Mouse (Mus musculus) olfactory bulb, adult 2 months (tissue): ENCODE data around the gene Kpna3. TPM values are rescaled to one million over a fixed set of nuclear protein-coding genes. Genes with fewer than 3 reads are reported as not detected.
"Not testable (repeated sequence)": the region's sequence is repeated elsewhere in the genome, so short reads cannot be mapped to it uniquely, and the experiment has no call there.

Experiments used
- H3K27ac ChIP-seq: fragments of 200-500 bp; 2 replicates; pipeline ENCODE4 v1.5.1; 2012; ENCODE audit warnings: low read depth, low read length; ENCODE audit not compliant: insufficient read depth
- H3K4me1 ChIP-seq: fragments of 200-500 bp; 2 replicates; pipeline ENCODE4 v1.6.1; 2012; ENCODE audit warnings: low read length; ENCODE audit not compliant: control insufficient read depth, insufficient read depth
- H3K4me3 ChIP-seq: fragments of 200-500 bp; 2 replicates; pipeline ENCODE4 v1.5.1; 2012; ENCODE audit warnings: mild to moderate bottlenecking, low read depth, low read length, moderate library complexity; ENCODE audit not compliant: insufficient read depth
- CTCF ChIP-seq: fragments of 200-500 bp; IDR thresholded peaks from 2 replicates; pipeline ENCODE4 v1.5.1; 2012; ENCODE audit warnings: low read depth, mild to moderate bottlenecking, low read length, moderate library complexity; ENCODE audit not compliant: insufficient read depth
- POLR2A ChIP-seq: fragments of 200-500 bp; IDR thresholded peaks from 2 replicates; pipeline ENCODE4 v1.6.1; 2012; ENCODE audit warnings: mild to moderate bottlenecking, low read depth, low read length, moderate library complexity; ENCODE audit not compliant: insufficient read depth
- WGBS: fragments of 180-500 bp; shearing (Covaris S2); methylation state at CpG from one replicate; pipeline ENCODE4 v1.1.7; 2018; 5-methylcytosine and 5-hydroxymethylcytosine counted together
- polyA plus RNA-seq: library from polyadenylated mRNA; stranded (reverse); fragments of >200 nt; gene quantifications from 2 replicates; pipeline ENCODE4 v1.2.4, GENCODE M21; 2012; ENCODE audit warnings: low replicate concordance; ENCODE audit not compliant: missing spikeins, insufficient read depth, insufficient read length

The Kpna3 gene
- polyA plus RNA-seq, 1 experiment: not detected

DNA sequence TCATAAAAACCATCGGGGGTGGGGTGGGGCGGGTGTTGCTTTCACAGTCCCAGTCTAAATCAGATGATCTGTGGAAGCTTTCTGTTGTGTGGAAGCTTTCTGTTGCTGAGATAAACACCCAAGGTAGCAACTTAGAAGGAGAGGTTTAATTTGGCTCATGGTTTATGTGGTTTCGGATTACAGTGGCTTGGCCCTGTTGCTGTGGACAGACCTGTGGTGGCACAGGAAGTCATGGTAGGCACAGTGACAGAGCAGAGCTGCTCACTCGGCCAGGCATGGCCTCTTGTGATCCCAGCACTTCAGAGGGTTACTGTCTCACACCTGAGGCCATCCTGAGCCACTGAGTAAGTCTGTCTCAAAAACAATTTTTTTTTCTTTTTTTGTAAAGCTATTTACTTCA, 100.3 kb downstream of the Kpna3 start:
- TF ChIP-seq POLR2A (no peak), CTCF (no peak)
- H3K27ac ChIP-seq: no peak overlapping the region
- H3K4me3 ChIP-seq: no peak overlapping the region
- WGBS: 92% methylated on average over 4 of the region's 4 CpGs
- H3K4me1 ChIP-seq: no peaks in the 10 kb centered on the region

DNA sequence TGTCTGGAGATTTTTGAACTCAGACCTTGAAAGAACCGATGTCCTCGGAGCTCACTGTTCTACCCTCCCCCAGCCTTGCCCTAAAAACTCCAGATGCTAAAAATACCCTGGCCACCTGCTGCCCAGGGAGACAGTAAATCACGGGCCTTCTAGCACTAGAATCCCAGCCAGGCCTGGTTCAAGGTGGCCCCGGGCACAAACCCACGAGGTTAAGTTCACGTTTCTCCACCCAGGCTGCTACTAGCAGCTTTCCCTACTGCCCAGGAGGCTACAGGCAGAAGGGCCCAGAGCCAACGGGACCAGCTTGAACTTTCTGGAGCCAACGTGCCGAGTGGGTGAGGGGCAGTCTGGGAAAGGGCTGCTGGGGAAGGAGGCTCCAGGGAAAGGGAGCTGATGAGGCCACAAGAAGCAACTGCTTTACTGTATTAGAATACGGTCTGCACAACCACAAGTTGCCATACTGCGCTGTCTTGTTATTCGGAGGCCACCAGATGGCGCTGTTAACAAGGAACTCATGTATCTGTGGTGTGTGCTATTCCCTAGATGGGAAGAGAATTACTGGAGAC, 108.6 kb downstream of the Kpna3 start:
- no peak overlapping the region for H3K27ac ChIP-seq
- TF ChIP-seq CTCF: no peak
- no peak for TF ChIP-seq POLR2A
- 2% methylated on average over 13 of the region's 13 CpGs for WGBS
- H3K4me1 ChIP-seq: peaks cover 22% of the 10 kb centered on the region
- H3K4me3 ChIP-seq: no peak overlapping the region

DNA sequence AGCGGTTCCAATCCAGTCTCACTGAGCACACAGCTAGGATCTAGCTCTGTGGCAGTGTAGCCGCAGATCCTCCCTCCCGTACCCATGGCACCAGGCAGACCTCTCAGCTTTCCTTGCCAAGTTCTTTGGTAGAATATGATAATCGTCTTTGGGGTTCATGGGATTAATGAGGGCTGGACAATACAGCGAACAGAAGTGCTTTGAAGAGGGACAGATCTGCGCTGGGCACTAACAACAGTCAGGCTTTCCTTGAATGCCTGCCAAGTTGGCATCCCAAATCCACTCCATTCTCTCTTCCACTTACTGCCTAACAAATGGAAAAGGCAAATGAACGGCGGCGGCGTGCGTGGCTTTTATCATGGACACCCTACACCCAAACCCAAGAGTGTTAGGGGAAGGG, 109.1 kb downstream of the Kpna3 start:
- H3K4me3 ChIP-seq: no peak overlapping the region
- WGBS: 39% methylated on average over 11 of the region's 11 CpGs
- H3K27ac ChIP-seq: no peak overlapping the region
- H3K4me1 ChIP-seq: peaks cover 22% of the 10 kb centered on the region
- TF ChIP-seq POLR2A (no peak), CTCF (no peak)

DNA sequence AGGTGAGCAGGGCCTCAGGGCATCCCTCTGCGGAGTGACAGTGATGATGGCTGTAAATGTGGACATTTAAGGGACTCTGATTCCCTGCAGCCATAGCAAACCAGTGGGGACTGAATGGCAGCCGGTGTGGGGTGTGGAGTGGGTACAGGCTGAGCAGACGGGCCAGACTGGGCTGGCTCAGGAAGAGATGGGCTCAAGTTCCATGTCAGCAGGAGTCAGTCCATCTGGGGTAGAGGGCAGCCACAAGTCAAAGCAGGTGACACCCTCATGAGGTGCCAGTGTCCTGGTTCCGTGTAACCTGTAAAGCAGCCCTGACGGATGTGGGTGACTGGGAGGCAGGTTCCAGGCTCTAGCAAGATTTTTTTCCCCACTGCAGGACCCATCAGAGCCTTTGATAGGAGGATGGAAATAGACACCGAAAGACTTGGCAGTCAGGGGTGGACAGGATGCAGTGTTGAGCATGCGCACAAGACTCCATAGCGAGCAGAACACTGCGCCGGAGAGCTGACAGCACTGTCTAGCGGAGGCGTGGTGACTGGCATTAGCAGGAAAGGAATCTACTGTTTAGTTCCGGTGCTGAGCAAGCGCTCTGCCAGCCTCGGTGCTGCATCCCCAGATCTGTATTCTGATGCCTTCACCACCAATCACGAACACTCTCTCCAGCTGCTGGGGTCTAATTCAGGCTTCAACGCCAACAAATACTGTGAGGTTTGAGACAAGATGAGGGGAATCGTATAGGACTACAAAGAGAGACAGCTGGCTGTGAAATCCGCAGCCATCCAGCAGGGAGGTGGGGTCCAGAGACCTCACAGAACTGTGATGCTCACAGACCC, 111.8 kb downstream of the Kpna3 start:
- TF ChIP-seq POLR2A (no peak), CTCF (no peak)

DNA sequence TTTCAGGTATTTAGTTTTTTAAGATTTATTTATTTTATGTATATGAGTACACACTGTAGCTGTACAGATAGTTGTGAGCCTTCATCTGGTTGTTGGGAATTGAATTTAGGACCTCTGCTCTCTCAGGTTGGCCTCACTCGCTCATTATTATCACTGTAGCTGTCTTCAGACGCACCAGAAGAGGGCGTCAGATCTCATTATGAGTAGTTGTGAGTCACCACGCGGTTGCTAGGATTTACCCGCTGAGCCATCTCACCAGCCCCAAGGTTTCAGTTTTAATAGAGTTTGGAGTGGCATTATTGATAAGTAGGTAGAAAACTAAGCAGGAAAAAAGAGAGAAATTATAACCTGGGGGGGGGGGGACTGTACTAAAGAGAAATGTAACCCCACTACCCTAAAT, 112.7 kb downstream of the Kpna3 start:
- H3K4me3 ChIP-seq, H3K27ac ChIP-seq: not testable (repeated sequence)
- 26% methylated on average over 6 of the region's 6 CpGs for WGBS
- H3K4me1 ChIP-seq: peaks cover 22% of the 10 kb centered on the region

More for the DNA sequence above, 111.8 kb downstream of the Kpna3 start:
- H3K27ac ChIP-seq: peak overlapping the region; percentile 91
- 20% methylated on average over 19 of the region's 19 CpGs for WGBS
- peaks cover 22% of the 10 kb centered on the region for H3K4me1 ChIP-seq
- H3K4me3 ChIP-seq: peak overlapping the region; percentile 29

DNA sequence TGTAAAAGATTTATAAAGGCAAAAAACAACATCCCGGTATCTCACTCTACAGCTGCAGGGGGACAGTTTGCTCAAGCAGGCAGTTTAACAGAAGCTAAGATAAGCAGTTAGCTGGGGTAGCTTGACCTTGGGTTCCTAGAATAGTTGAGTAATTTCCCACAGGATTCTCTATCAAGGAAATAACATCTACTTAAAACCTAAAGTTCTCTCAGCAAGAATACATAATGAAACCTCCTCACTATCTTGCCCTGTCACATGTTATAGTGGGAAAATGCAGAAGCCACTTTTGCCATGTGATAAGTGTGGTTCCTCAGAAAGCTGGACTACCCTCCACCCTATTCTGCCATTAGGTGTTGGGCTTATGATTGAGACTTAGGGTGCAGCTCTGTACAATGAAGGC, 116.9 kb downstream of the Kpna3 start:
- Histone ChIP-seq H3K4me3 (no peak overlapping the region), H3K27ac (no peak overlapping the region), H3K4me1 (peaks cover 3% of the 10 kb centered on the region)
- WGBS: 95% methylated on average over 1 of the region's 1 CpGs
- no peak for TF ChIP-seq POLR2A
- TF ChIP-seq CTCF: no peak

DNA sequence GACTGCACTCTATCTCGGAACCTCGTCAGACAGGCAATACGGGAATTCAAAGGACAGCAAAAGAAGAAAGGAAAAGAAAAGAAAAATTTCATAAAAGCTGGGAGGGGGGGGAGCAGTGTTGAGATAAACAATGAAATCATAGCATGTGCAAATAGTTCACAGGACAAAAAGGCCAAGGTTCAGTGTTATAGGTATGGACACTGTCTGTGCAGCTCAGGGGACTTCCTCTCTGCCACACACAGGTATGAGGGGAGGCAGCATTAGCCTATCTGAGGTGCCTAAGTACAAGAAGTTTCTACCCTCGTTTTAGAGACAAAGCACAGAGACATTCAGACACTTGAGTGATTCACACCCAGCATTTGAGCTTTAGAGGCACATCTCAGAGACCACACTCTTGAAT, 118.5 kb downstream of the Kpna3 start:
- Histone ChIP-seq H3K27ac (no peak overlapping the region), H3K4me3 (no peak overlapping the region), H3K4me1 (peaks cover 4% of the 10 kb centered on the region; the same call in 1 of the 2 replicates)
- no peak for TF ChIP-seq CTCF
- no peak for TF ChIP-seq POLR2A
- 83% methylated on average over 4 of the region's 4 CpGs for WGBS

DNA sequence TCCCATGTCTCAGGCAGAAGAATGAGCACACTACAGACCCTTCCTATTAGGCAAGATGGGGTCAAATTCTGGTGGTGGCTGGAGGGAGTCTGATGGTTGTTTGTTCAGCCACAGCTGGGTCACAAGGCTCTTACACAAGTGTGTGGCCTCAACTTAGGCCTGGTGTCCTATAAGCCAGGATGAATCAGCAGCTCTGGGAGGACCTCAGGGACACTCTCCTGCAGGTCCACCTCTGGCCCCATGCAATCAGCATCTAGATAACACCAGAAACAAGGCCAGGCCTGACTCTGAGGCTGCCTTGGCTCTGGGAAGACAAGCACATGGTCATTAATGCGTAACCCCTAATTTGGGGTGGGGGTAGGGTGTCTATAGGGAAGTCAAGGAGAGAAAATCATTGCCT, 118.9 kb downstream of the Kpna3 start:
- Histone ChIP-seq H3K27ac (no peak overlapping the region), H3K4me3 (no peak overlapping the region), H3K4me1 (peaks cover 4% of the 10 kb centered on the region; the same call in 1 of the 2 replicates)
- WGBS: 88% methylated on average over 1 of the region's 1 CpGs
- TF ChIP-seq POLR2A (no peak), CTCF (no peak)

DNA sequence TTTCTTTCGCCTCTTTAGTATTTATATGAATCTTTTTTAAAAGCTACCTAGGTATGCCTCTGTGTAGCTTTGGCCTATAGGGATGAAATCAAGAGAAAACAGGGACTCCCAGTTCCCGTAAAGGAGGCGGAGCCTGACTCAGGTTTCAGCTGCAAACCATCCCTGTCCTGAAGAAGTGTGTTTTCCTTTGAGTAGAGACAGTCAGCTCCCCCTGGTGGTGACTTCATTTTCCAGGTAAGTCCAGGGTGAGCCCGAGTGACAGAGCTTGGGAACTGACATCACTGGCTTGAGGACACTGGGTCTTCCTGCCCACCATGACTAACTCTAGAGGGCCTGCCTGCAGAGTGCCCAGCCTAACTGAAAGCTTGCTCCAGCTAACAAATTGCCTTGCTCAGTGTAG, 122.8 kb downstream of the Kpna3 start:
- no peak overlapping the region for H3K4me3 ChIP-seq
- TF ChIP-seq CTCF (peak; percentile 34; the same call in 1 of the 2 replicates), POLR2A (no peak)
- 51% methylated on average over 4 of the region's 4 CpGs for WGBS
- H3K4me1 ChIP-seq: peaks cover 4% of the 10 kb centered on the region; the same call in 1 of the 2 replicates
- no peak overlapping the region for H3K27ac ChIP-seq

Other genes with a start within 250 kb of the Kpna3 start
- not detected in 2 replicates for gene Sgcg, start 181.4 kb downstream of the Kpna3 start, polyA plus RNA-seq
- gene Arl11, start 130.1 kb downstream of the Kpna3 start, polyA plus RNA-seq: not detected in 2 replicates
- not detected in 2 replicates for gene Ebpl, start 79.4 kb downstream of the Kpna3 start, polyA plus RNA-seq
- not detected in 2 replicates for gene Spryd7, start 117.0 kb upstream of the Kpna3 start, polyA plus RNA-seq
- not detected in 2 replicates for gene Trim13, start 158.4 kb upstream of the Kpna3 start, polyA plus RNA-seq
- gene Kcnrg, start 167.6 kb upstream of the Kpna3 start, polyA plus RNA-seq: not detected in 2 replicates